Mouse (Mus musculus) CH12.LX (cell line): ENCODE data around the gene Ano1. TPM values are rescaled to one million over a fixed set of nuclear protein-coding genes. Genes with fewer than 3 reads are reported as not detected.

Experiments used
- DNase-seq: peaks from one replicate; pipeline ENCODE4 v3.0.0-alpha.2; 2013; ENCODE audit errors: extremely low read depth
- H3K27ac ChIP-seq: 2 replicates; pipeline ENCODE4 v1.5.1; 2012; ENCODE audit warnings: low read depth, mild to moderate bottlenecking, control low read depth, moderate library complexity; ENCODE audit not compliant: insufficient read depth
- H3K27me3 ChIP-seq: replicated peaks from 2 replicates; pipeline ENCODE3; 2012; ENCODE audit warnings: inconsistent platforms
- H3K36me3 ChIP-seq, 2 experiments: replicated peaks in 1 of 2; 2 replicates each; pipeline versions ENCODE3 to v1.6.1; 2012; ENCODE audit warnings: inconsistent platforms in 1 of 2, low read length in 1 of 2, mild to moderate bottlenecking in 1 of 2, mixed read lengths in 1 of 2, moderate library complexity in 1 of 2; ENCODE audit not compliant: control insufficient read depth in 1 of 2, insufficient read depth in 1 of 2
- H3K4me1 ChIP-seq, 2 experiments: 2 replicates each; pipeline ENCODE4 v1.6.1; 2012; ENCODE audit warnings: inconsistent platforms in 1 of 2, moderate library complexity in 1 of 2; ENCODE audit not compliant: insufficient read depth in 2 of 2, control insufficient read depth in 1 of 2
- H3K4me2 ChIP-seq: 2 replicates; pipeline ENCODE4 v1.6.1; 2012; ENCODE audit warnings: low read depth, mild to moderate bottlenecking, control low read depth; ENCODE audit not compliant: poor library complexity, insufficient read depth, severe bottlenecking
- H3K4me3 ChIP-seq, 3 experiments: fragments of 150-350 bp in 1 of 3; sonication (generic) in 1 of 3; replicated peaks in 1 of 3; 2 replicates each; pipeline versions ENCODE3 to v1.5.1; 2011 to 2012; ENCODE audit warnings: low read depth in 2 of 3, low read length in 2 of 3, mild to moderate bottlenecking in 2 of 3, moderate library complexity in 2 of 3, control low read depth in 1 of 3, improper control_type of control experiment in 1 of 3, inconsistent platforms in 1 of 3, mixed read lengths in 1 of 3; ENCODE audit not compliant: poor library complexity in 1 of 3
- H3K79me2 ChIP-seq: replicated peaks from 2 replicates; pipeline ENCODE4 v1.6.1; 2012; ENCODE audit warnings: mild to moderate bottlenecking, moderate library complexity; ENCODE audit not compliant: control insufficient read depth, poor library complexity, insufficient read depth, severe bottlenecking; ENCODE audit errors: extremely low read depth
- H3K9ac ChIP-seq: 2 replicates; pipeline ENCODE4 v1.6.1; 2012; ENCODE audit warnings: low read depth, mild to moderate bottlenecking, control low read depth, moderate library complexity; ENCODE audit not compliant: insufficient read depth
- H3K9me3 ChIP-seq: replicated peaks from 2 replicates; pipeline ENCODE3; 2012; ENCODE audit warnings: low read length, inconsistent platforms, mixed read lengths
- CHD1 ChIP-seq: IDR thresholded peaks from 2 replicates; pipeline ENCODE4 v1.6.1; 2012; ENCODE audit warnings: low read depth, low read length, improper control_type of control experiment, inconsistent platforms
- CHD2 ChIP-seq: IDR thresholded peaks from 2 replicates; pipeline ENCODE4 v1.6.1; 2011; ENCODE audit warnings: low read length, improper control_type of control experiment
- ELF1 ChIP-seq: IDR thresholded peaks from 2 replicates; pipeline ENCODE4 v1.6.1; 2014; ENCODE audit warnings: low read depth, mild to moderate bottlenecking, inconsistent platforms, low read length, improper control_type of control experiment
- EP300 ChIP-seq: IDR thresholded peaks from 2 replicates; pipeline ENCODE4 v1.6.1; 2011; ENCODE audit warnings: low read length, improper control_type of control experiment
- GABPA ChIP-seq: IDR thresholded peaks from 2 replicates; pipeline ENCODE4 v1.6.1; 2012; ENCODE audit warnings: low read depth, low read length, improper control_type of control experiment, inconsistent platforms; ENCODE audit not compliant: insufficient replicate concordance
- JUN ChIP-seq: IDR thresholded peaks from 2 replicates; pipeline ENCODE4 v1.6.1; 2011; ENCODE audit warnings: low read depth, mild to moderate bottlenecking, low read length, improper control_type of control experiment, moderate library complexity; ENCODE audit not compliant: insufficient read depth
- JUND ChIP-seq: conservative IDR thresholded peaks from 2 replicates; pipeline ENCODE4 v1.6.1; 2011; ENCODE audit warnings: low read depth, low read length, improper control_type of control experiment
- KAT2A ChIP-seq: IDR thresholded peaks from 2 replicates; pipeline ENCODE4 v1.6.1; 2012; ENCODE audit warnings: low read length, improper control_type of control experiment, inconsistent platforms; ENCODE audit not compliant: insufficient replicate concordance
- MEF2A ChIP-seq: IDR thresholded peaks from 2 replicates; pipeline ENCODE4 v1.6.1; 2014; ENCODE audit warnings: low read depth, mild to moderate bottlenecking, inconsistent platforms, low read length, improper control_type of control experiment, borderline replicate concordance
- NELFE ChIP-seq: IDR thresholded peaks from 2 replicates; pipeline ENCODE4 v1.6.1; 2011; ENCODE audit warnings: low read depth, low read length, improper control_type of control experiment
- NRF1 ChIP-seq: IDR thresholded peaks from 2 replicates; pipeline ENCODE4 v1.6.1; 2014; ENCODE audit warnings: low read depth, mild to moderate bottlenecking, inconsistent platforms, low read length, improper control_type of control experiment, moderate library complexity
- PAX5 ChIP-seq: IDR thresholded peaks from 2 replicates; pipeline ENCODE4 v1.6.1; 2012; ENCODE audit warnings: low read length, inconsistent platforms, mixed read lengths
- POLR2A ChIP-seq: IDR thresholded peaks from 2 replicates; pipeline ENCODE4 v1.6.1; 2011; ENCODE audit warnings: low read depth, mild to moderate bottlenecking, improper control_type of control experiment, low read length
- RAD21 ChIP-seq: IDR thresholded peaks from 2 replicates; pipeline ENCODE4 v1.6.1; 2011; ENCODE audit warnings: low read depth, mild to moderate bottlenecking, low read length, improper control_type of control experiment, moderate library complexity
- SIN3A ChIP-seq: IDR thresholded peaks from 2 replicates; pipeline ENCODE4 v1.6.1; 2012; ENCODE audit warnings: low read length, improper control_type of control experiment, inconsistent platforms
- SMC3 ChIP-seq: IDR thresholded peaks from 2 replicates; pipeline ENCODE4 v1.6.1; 2011; ENCODE audit warnings: low read depth, low read length, improper control_type of control experiment
- TBP ChIP-seq: conservative IDR thresholded peaks from 2 replicates; pipeline ENCODE4 v1.6.1; 2011; ENCODE audit warnings: low read depth, low read length, improper control_type of control experiment
- ZC3H11A ChIP-seq: IDR thresholded peaks from 2 replicates; pipeline ENCODE4 v1.6.1; 2012; ENCODE audit warnings: low read depth, mild to moderate bottlenecking, inconsistent platforms, low read length, improper control_type of control experiment
- ZKSCAN1 ChIP-seq: IDR thresholded peaks from 2 replicates; pipeline ENCODE4 v1.6.1; 2012; ENCODE audit warnings: low read depth, inconsistent platforms, low read length, improper control_type of control experiment, borderline replicate concordance
- ZNF384 ChIP-seq: IDR thresholded peaks from 2 replicates; pipeline ENCODE4 v1.6.1; 2012; ENCODE audit warnings: low read depth, low read length, improper control_type of control experiment, inconsistent platforms
- dilution Hi-C: fragments of 300-500 bp; cut with MboI; formaldehyde crosslinking; loops from 2 replicates; pipeline ENCODE4 v1.14.3; 2020; ENCODE audit warnings: low sequenced_read_pairs; ENCODE audit not compliant: extremely low pct_unique_long_range_greater_than_20kb, extremely low pct_ligation_motif_present
- in situ Hi-C: fragments of 300-500 bp; cut with MboI; formaldehyde crosslinking; loops from 3 replicates; pipeline ENCODE4 v1.14.3; 2019; ENCODE audit warnings: low sequenced_read_pairs, low pct_ligation_motif_present, low pct_unique_long_range_greater_than_20kb, mixed read lengths
- polyA plus RNA-seq: library from polyadenylated mRNA; unstranded; fragments of >175 nt; gene quantifications from 2 replicates; pipeline ENCODE4 v1.2.1, GENCODE M21; 2012; ENCODE audit warnings: low read depth; ENCODE audit not compliant: insufficient read length
- total RNA-seq, 2 experiments: library from RNA; depleted of rRNA; stranded (reverse); fragments of 300-350 nt in 1 of 2; fragments of >200 nt in 1 of 2; gene quantifications; 2 replicates each; pipeline ENCODE4 v1.2.3; 2012 to 2014

Gene Ano1
- total and polyA plus RNA-seq, 3 experiments = not detected

DNA sequence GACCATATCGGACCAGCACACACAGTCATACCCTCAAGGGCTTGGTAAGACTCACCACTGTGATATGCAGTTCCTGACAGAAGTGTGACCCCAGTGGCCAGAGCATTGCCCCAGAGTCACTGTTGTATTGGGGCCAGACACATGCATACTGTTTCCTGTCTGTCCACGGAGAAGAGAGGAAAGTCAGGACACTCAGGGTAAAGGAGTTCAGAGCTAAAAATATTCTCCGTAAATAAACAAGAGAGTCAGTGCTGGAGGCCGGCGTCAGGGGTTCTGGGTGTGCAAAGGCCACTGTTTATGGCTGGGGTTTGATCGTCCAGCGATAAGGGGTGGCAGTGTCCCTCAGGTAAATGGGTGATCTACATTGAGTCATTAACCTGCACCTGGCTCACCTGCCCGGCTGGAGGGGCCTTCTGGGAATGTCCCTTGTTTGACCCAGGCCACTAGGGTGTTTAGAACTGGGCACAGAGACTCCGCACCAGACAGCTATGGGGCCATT lies 44.3 kb upstream of the Ano1 start:
- H3K4me3 ChIP-seq = no peak overlapping the region
- TF ChIP-seq GABPA (no peak), TBP (no peak), EP300 (no peak), PAX5 (no peak), JUND (no peak), NRF1 (no peak), SMC3 (no peak), MEF2A (no peak), ELF1 (no peak), KAT2A (no peak), ZNF384 (no peak), CHD2 (no peak), ZKSCAN1 (no peak), NELFE (no peak), SIN3A (no peak), JUN (no peak), RAD21 (no peak), CHD1 (no peak), POLR2A (no peak), ZC3H11A (no peak)
- dilution Hi-C loops (no loop called here), in situ Hi-C loops (no loop called here)
- H3K27ac ChIP-seq = no peak overlapping the region
- H3K36me3 ChIP-seq = no peaks in the 10 kb centered on the region
- no peak overlapping the region for H3K9ac ChIP-seq
- no peak overlapping the region for H3K4me2 ChIP-seq
- no peaks in the 10 kb centered on the region for H3K79me2 ChIP-seq
- no peaks in the 10 kb centered on the region for H3K4me1 ChIP-seq
- peaks cover 5% of the 10 kb centered on the region for H3K9me3 ChIP-seq
- H3K27me3 ChIP-seq = peaks cover 79% of the 10 kb centered on the region
- no peak for DNase-seq

GRCm38 (mm10) chr7:144793296-144793695 lies 41.5 kb upstream of the Ano1 start:
- Histone ChIP-seq H3K27me3 (peaks cover 74% of the 10 kb centered on the region), H3K9ac (no peak overlapping the region), H3K9me3 (peaks cover 5% of the 10 kb centered on the region), H3K79me2 (no peaks in the 10 kb centered on the region), H3K4me1 (no peaks in the 10 kb centered on the region), H3K4me2 (no peak overlapping the region), H3K4me3 (no peak overlapping the region), H3K27ac (no peak overlapping the region), H3K36me3 (no peaks in the 10 kb centered on the region)
- in situ Hi-C loops (loop anchor here (5.0 kb wide), 1 partner anchor 104 kb away; the partner anchor contains the start of gene Fgf15), dilution Hi-C loops (no loop called here)
- no peak for DNase-seq
- TF ChIP-seq CHD1 (no peak), CHD2 (no peak), JUND (no peak), ZNF384 (no peak)
